Mouse (Mus musculus): ENCODE measurements around the gene Camta1. TPM values are rescaled to one million over a fixed set of nuclear protein-coding genes. Genes with fewer than 3 reads are reported as not detected.

Gene Camta1
- polyA plus RNA-seq, 1 experiment from 2014 or later: 206 TPM

DNA sequence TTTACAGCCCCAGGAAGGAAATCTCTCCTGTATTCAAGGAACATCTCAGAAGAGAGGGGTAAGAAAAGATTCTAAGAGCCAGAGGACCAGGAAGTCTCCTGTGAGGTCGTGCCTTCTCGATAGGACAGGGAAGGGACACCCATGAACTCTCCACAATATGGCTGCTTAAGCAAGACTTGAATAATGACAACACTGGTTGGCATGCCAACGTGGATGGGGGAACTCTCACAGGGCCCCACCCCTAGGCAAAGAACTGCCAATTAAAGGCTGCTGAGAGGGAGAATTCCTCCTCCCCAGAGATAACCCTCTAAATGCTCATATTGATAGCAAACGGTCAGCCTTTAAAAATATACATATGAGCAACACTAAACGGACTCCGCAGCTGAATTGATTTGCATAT lies 39.1 kb upstream of the Camta1 start:
- Histone ChIP-seq H3K27ac (ENCODE audit: low read depth, low read length) (no peak overlapping the region), H3K4me2 (ENCODE audit: low read depth, low read length) (no peak overlapping the region), H3K9me3 (ENCODE audit: control insufficient read depth, low read length) (no peaks in the 10 kb centered on the region), H3K9ac (replicated peaks; ENCODE audit: low read depth, low read length) (no peak overlapping the region), H3K36me3 (ENCODE audit: control insufficient read depth, insufficient read depth, low read length) (no peaks in the 10 kb centered on the region), H3K4me3 (ENCODE audit: low read depth, low read length) (no peak overlapping the region), H3K4me1 (ENCODE audit: control insufficient read depth, insufficient read depth, low read length) (no peaks in the 10 kb centered on the region), H3K27me3 (ENCODE audit: control insufficient read depth, insufficient read depth, low read length) (no peaks in the 10 kb centered on the region)
- WGBS: 68% methylated on average over 6 of the region's 6 CpGs
- ATAC-seq (ENCODE audit: low read depth): no peak

DNA sequence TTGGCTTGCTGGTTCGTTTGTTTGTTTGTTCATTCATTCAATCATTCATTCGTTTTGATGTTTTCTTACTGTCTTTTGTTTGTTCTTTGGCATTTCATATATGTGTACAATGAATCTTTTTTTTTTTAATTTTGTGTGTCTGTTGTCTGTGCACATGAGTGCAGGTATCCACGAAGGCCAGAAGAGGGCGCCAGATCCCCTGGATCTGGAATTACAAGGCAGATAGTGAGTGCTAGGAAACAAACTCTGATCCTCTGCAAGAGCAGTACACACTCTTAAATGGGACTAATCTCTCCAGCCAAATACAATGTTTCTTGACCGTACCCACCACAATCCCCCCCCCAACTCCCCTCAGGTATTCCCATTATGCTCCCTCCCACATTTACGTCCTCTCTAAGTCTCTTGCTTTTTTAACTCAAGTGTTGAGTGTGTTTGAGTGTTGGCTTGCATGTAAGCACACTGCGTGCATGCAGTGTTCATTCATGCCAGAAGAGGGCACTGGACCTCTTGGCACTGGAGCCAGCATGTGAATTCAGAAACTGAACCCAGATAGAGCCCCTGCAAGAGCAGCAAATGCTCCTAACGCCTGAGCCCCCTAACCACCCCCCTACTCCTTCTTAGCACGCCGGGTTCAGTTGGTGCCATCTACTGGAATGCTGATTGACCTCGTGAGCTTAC lies 38.2 kb upstream of the Camta1 start:
- no peaks in the 10 kb centered on the region for H3K27me3 ChIP-seq (ENCODE audit: control insufficient read depth, insufficient read depth, low read length)
- no peaks in the 10 kb centered on the region for H3K4me1 ChIP-seq (ENCODE audit: control insufficient read depth, insufficient read depth, low read length)
- no peak overlapping the region for H3K4me3 ChIP-seq (ENCODE audit: low read depth, low read length)
- H3K27ac ChIP-seq (ENCODE audit: low read depth, low read length): no peak overlapping the region
- no peak for ATAC-seq (ENCODE audit: low read depth)
- no peak overlapping the region for H3K4me2 ChIP-seq (ENCODE audit: low read depth, low read length)
- H3K36me3 ChIP-seq (ENCODE audit: control insufficient read depth, insufficient read depth, low read length): no peaks in the 10 kb centered on the region
- no peak overlapping the region for H3K9ac ChIP-seq (replicated peaks; ENCODE audit: low read depth, low read length)
- WGBS: 68% methylated on average over 11 of the region's 11 CpGs
- no peaks in the 10 kb centered on the region for H3K9me3 ChIP-seq (ENCODE audit: control insufficient read depth, low read length)

DNA sequence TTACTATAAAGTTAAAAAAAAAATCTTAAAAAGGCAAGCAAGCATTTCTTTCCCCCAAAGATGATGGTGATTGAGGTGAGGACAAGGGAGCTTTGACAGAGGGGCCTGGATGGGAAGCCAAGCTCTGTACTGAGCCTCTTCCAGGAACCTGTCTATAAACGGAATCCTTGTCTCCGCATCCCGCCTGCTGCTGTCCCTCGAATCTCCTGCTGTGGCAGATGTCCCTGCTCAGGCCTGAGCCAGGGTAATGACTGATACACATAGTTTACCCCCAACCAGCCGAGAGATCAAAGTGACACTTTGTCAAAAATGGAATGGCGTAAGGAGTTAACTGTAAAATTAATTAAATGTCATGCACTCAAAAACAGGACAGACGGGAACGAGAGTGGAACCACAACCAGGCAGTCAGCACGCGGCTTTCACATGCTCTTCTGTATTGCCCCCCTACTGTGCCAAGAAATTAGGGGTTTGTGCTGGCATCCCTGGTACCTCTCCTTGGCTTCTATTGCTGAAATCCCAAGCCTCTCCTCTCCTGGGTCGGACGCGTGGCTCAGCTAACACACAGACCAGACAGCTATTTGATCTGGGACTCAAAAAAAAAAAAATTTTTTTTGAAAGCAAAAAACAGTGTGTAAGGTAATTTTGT lies 37.0 kb upstream of the Camta1 start:
- Histone ChIP-seq H3K9ac (replicated peaks; ENCODE audit: low read depth, low read length) (no peak overlapping the region), H3K27me3 (ENCODE audit: control insufficient read depth, insufficient read depth, low read length) (no peaks in the 10 kb centered on the region), H3K4me2 (ENCODE audit: low read depth, low read length) (no peak overlapping the region), H3K36me3 (ENCODE audit: control insufficient read depth, insufficient read depth, low read length) (no peaks in the 10 kb centered on the region), H3K27ac (ENCODE audit: low read depth, low read length) (no peak overlapping the region), H3K4me1 (ENCODE audit: control insufficient read depth, insufficient read depth, low read length) (no peaks in the 10 kb centered on the region), H3K4me3 (ENCODE audit: low read depth, low read length) (no peak overlapping the region), H3K9me3 (ENCODE audit: control insufficient read depth, low read length) (no peaks in the 10 kb centered on the region)
- 42% methylated on average over 13 of the region's 13 CpGs for WGBS
- no peak for ATAC-seq (ENCODE audit: low read depth)

DNA sequence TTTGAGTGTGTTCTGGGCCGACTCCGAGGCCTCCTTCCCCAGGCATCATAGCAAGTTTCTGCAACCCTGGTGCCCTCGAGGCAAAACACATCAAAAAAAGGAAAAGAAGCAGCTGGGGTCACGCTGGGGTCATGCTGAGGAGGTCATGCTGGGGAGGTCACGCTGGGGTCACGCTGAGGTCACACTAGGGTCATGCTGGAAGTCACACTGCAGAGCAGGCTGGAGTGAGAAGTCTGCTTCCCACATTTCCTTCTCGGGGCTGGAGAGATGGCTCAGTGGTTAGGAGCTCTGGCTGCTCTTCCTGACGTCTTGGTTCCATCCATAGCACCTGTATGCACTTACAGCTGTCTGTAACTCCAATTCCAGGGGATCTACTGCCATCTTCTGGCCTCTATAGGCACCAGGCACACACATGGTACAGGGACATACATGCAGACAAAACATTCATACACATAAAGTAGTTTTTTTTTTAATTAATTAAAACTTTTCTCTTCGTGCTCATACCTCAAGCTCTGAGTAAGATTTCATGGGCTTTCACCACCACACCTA lies 35.5 kb upstream of the Camta1 start:
- Histone ChIP-seq H3K36me3 (ENCODE audit: control insufficient read depth, insufficient read depth, low read length) (no peaks in the 10 kb centered on the region), H3K9me3 (ENCODE audit: control insufficient read depth, low read length) (no peaks in the 10 kb centered on the region), H3K27ac (ENCODE audit: low read depth, low read length) (no peak overlapping the region), H3K9ac (replicated peaks; ENCODE audit: low read depth, low read length) (no peak overlapping the region), H3K4me3 (ENCODE audit: low read depth, low read length) (no peak overlapping the region), H3K4me1 (ENCODE audit: control insufficient read depth, insufficient read depth, low read length) (no peaks in the 10 kb centered on the region), H3K27me3 (ENCODE audit: control insufficient read depth, insufficient read depth, low read length) (no peaks in the 10 kb centered on the region), H3K4me2 (ENCODE audit: low read depth, low read length) (no peak overlapping the region)
- ATAC-seq (ENCODE audit: low read depth): no peak
- WGBS: 66% methylated on average over 9 of the region's 9 CpGs

DNA sequence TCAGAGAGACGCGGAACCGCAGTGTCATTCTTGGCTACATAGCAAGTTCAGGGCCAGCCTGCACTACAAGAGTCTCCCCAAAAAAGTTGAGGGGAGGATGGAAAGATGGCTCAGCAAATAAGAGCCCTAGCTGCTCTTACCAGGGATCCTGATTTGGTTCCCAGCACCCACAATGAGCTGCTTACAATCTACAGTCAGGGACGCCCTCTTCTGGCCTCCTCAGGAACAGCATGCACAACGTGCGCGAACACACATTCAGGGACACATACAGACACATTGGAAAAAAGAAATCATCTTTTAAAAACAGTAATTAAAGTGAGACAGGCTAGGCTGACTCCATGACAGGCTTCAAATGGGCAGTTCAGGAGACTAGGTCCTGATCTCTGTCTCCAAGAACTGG lies 33.9 kb upstream of the Camta1 start:
- 89% methylated on average over 7 of the region's 7 CpGs for WGBS
- Histone ChIP-seq H3K9me3 (ENCODE audit: control insufficient read depth, low read length) (no peaks in the 10 kb centered on the region), H3K4me3 (ENCODE audit: low read depth, low read length) (no peak overlapping the region), H3K27me3 (ENCODE audit: control insufficient read depth, insufficient read depth, low read length) (no peaks in the 10 kb centered on the region), H3K9ac (replicated peaks; ENCODE audit: low read depth, low read length) (no peak overlapping the region), H3K36me3 (ENCODE audit: control insufficient read depth, insufficient read depth, low read length) (no peaks in the 10 kb centered on the region), H3K4me2 (ENCODE audit: low read depth, low read length) (no peak overlapping the region), H3K4me1 (ENCODE audit: control insufficient read depth, insufficient read depth, low read length) (no peaks in the 10 kb centered on the region), H3K27ac (ENCODE audit: low read depth, low read length) (no peak overlapping the region)
- no peak for ATAC-seq (ENCODE audit: low read depth)

DNA sequence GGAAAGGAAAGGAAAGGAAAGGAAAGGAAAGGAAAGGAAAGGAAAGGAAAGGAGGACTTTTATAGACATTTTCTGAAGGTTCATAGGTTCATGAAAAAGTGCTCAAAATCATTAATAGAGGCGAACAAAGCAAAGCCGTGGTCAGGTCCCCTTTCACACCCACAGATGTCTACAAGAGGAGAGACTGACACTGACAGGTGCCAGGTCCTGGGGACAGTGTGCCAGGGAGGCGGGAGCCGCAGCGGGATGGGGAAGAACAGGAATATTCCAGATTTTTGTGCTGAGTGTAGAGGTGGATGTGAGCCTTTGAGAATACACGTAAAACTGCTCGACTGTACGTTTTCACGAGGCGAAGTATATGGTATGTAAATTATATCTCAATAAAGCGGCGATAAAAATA lies 33.2 kb upstream of the Camta1 start:
- Histone ChIP-seq H3K9me3 (ENCODE audit: control insufficient read depth, low read length) (no peaks in the 10 kb centered on the region), H3K27me3 (ENCODE audit: control insufficient read depth, insufficient read depth, low read length) (no peaks in the 10 kb centered on the region), H3K36me3 (ENCODE audit: control insufficient read depth, insufficient read depth, low read length) (no peaks in the 10 kb centered on the region), H3K4me3 (ENCODE audit: low read depth, low read length) (no peak overlapping the region), H3K27ac (ENCODE audit: low read depth, low read length) (no peak overlapping the region), H3K4me1 (ENCODE audit: control insufficient read depth, insufficient read depth, low read length) (no peaks in the 10 kb centered on the region), H3K4me2 (ENCODE audit: low read depth, low read length) (no peak overlapping the region), H3K9ac (replicated peaks; ENCODE audit: low read depth, low read length) (no peak overlapping the region)
- ATAC-seq (ENCODE audit: low read depth): no peak
- 88% methylated on average over 12 of the region's 12 CpGs for WGBS

DNA sequence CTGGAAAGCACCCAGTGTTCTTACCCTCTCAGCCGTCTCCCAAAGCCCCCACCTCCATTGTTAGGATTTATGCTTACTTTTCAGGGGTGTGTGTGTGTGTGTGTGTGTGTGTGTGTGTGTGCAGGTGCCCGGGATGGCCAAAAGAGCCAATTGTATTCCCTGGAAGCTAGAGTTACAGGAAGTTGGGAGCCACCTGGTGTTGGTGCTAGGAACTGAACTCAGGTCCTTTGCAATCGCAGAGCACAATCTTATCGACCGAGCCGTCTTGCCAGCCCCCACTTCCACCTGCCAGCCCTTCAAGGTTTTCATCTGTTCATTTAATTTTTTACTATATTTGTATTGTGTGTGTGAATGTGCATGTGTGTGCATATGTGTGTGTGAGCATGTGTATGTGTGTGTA lies 31.6 kb upstream of the Camta1 start:
- Histone ChIP-seq H3K4me2 (ENCODE audit: low read depth, low read length) (no peak overlapping the region), H3K4me3 (ENCODE audit: low read depth, low read length) (no peak overlapping the region), H3K36me3 (ENCODE audit: control insufficient read depth, insufficient read depth, low read length) (no peaks in the 10 kb centered on the region), H3K9me3 (ENCODE audit: control insufficient read depth, low read length) (no peaks in the 10 kb centered on the region), H3K9ac (replicated peaks; ENCODE audit: low read depth, low read length) (no peak overlapping the region), H3K27ac (ENCODE audit: low read depth, low read length) (no peak overlapping the region), H3K27me3 (ENCODE audit: control insufficient read depth, insufficient read depth, low read length) (no peaks in the 10 kb centered on the region), H3K4me1 (ENCODE audit: control insufficient read depth, insufficient read depth, low read length) (no peaks in the 10 kb centered on the region)
- no peak for ATAC-seq (ENCODE audit: low read depth)
- 80% methylated on average over 6 of the region's 6 CpGs for WGBS

DNA sequence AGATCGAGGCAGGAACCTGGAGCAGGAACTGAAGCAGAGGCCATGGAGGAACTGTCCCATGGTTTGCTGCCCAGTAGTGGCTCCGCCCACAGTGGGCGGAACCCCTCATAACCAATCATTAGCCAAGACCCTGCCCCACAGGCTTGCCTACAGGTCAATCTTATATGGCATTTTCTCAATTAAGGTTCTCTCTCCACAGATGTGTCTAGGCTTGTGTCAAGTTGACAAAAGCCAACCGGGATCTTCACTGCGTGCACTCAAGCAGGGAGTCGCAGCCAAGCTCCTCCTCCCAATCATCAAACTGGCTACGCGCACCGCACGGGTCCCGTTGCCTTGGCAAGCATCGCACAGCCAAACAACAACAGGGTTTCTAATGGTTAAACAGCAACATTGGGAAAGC lies 19.9 kb upstream of the Camta1 start:
- Histone ChIP-seq H3K4me1 (ENCODE audit: control insufficient read depth, insufficient read depth, low read length) (no peaks in the 10 kb centered on the region), H3K27ac (ENCODE audit: low read depth, low read length) (no peak overlapping the region), H3K4me3 (ENCODE audit: low read depth, low read length) (no peak overlapping the region), H3K9ac (replicated peaks; ENCODE audit: low read depth, low read length) (no peak overlapping the region), H3K4me2 (ENCODE audit: low read depth, low read length) (no peak overlapping the region), H3K9me3 (ENCODE audit: control insufficient read depth, low read length) (no peaks in the 10 kb centered on the region), H3K36me3 (ENCODE audit: control insufficient read depth, insufficient read depth, low read length) (no peaks in the 10 kb centered on the region), H3K27me3 (ENCODE audit: control insufficient read depth, insufficient read depth, low read length) (no peaks in the 10 kb centered on the region)
- WGBS: 93% methylated on average over 12 of the region's 12 CpGs
- no peak for ATAC-seq (ENCODE audit: low read depth)

DNA sequence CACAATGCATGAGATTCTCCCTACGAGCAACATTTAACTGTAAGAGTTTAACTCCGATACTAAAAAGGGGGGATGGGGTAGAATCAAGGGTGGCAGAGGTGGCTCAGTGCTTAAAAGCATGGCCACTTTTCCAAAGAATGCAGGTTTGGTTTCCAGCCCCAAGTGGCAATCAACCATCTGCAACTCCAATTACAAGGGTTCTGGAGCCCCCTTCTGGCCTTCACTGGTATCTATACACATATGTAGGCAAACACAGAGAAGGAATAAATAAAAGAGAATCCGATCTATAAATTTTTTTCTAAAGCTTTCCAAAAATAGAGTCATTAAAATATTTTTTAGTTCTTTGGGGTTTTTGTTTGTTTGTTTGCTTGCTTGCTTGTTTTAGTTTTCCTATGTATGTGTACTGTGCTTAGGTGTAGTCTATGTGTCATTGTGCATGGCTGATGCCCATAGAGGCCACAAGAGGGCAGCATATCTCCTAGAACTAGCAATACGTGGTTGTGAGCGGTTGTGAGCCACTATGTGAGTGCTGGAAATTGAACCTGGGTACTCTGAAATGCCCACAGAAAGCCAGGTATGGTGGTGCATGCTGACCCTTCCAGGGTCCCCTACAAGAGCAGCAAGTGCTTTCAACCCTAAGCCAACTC lies 18.5 kb upstream of the Camta1 start:
- no peak for ATAC-seq (ENCODE audit: low read depth)
- H3K4me3 ChIP-seq (ENCODE audit: low read depth, low read length): no peak overlapping the region
- H3K9ac ChIP-seq (replicated peaks; ENCODE audit: low read depth, low read length): no peak overlapping the region
- H3K36me3 ChIP-seq (ENCODE audit: control insufficient read depth, insufficient read depth, low read length): no peaks in the 10 kb centered on the region
- H3K9me3 ChIP-seq (ENCODE audit: control insufficient read depth, low read length): no peaks in the 10 kb centered on the region
- H3K4me1 ChIP-seq (ENCODE audit: control insufficient read depth, insufficient read depth, low read length): no peaks in the 10 kb centered on the region
- no peaks in the 10 kb centered on the region for H3K27me3 ChIP-seq (ENCODE audit: control insufficient read depth, insufficient read depth, low read length)
- no peak overlapping the region for H3K4me2 ChIP-seq (ENCODE audit: low read depth, low read length)
- 73% methylated on average over 5 of the region's 5 CpGs for WGBS
- H3K27ac ChIP-seq (ENCODE audit: low read depth, low read length): no peak overlapping the region
